Mouse (Mus musculus) midbrain, embryonic 14.5 days (tissue): Measurements from ENCODE around the gene Lrrc8d. TPM values are rescaled to one million over a fixed set of nuclear protein-coding genes. Genes with fewer than 3 reads are reported as not detected.

Experiments used
- ATAC-seq: fragments of 200-750 bp; cut with Nextera tagmentation; 2 replicates; pipeline ENCODE4 v1.8.0; 2017; ENCODE audit warnings: moderate number of reproducible peaks, moderate library complexity; ENCODE audit not compliant: low FRiP score, low TSS enrichment
- DNase-seq: peaks from one replicate; pipeline ENCODE4 v3.0.0-alpha.2; 2015
- H3K27ac ChIP-seq: fragments of 300-500 bp; sonication (generic); replicated peaks from 2 replicates; pipeline ENCODE4 v1.5.1; 2014; ENCODE audit warnings: mild to moderate bottlenecking, low read depth, low read length, moderate library complexity
- H3K27me3 ChIP-seq: fragments of 300-500 bp; sonication (generic); 2 replicates; pipeline ENCODE4 v1.6.1; 2014; ENCODE audit warnings: low read length, control low read depth, mixed read lengths; ENCODE audit not compliant: control insufficient read depth, insufficient read depth
- H3K36me3 ChIP-seq: fragments of 300-500 bp; sonication (generic); 2 replicates; pipeline ENCODE4 v1.6.1; 2014; ENCODE audit warnings: low read length, control low read depth; ENCODE audit not compliant: control insufficient read depth, insufficient read depth
- H3K4me1 ChIP-seq: fragments of 300-500 bp; sonication (generic); 2 replicates; pipeline ENCODE4 v1.6.1; 2014; ENCODE audit warnings: mild to moderate bottlenecking, antibody characterized with exemption, low read length, control low read depth; ENCODE audit not compliant: control insufficient read depth, insufficient read depth
- H3K4me2 ChIP-seq: fragments of 300-500 bp; sonication (generic); 2 replicates; pipeline ENCODE4 v1.6.1; 2014; ENCODE audit warnings: mild to moderate bottlenecking, low read length, moderate library complexity
- H3K4me3 ChIP-seq: fragments of 300-500 bp; sonication (generic); replicated peaks from 2 replicates; pipeline ENCODE4 v1.5.1; 2014; ENCODE audit warnings: low read depth, low read length
- H3K9ac ChIP-seq: fragments of 300-500 bp; sonication (generic); replicated peaks from 2 replicates; pipeline ENCODE4 v1.6.1; 2014; ENCODE audit warnings: mild to moderate bottlenecking, low read length, moderate library complexity
- H3K9me3 ChIP-seq: fragments of 300-500 bp; sonication (generic); 2 replicates; pipeline ENCODE4 v1.6.1; 2016; ENCODE audit warnings: low read length, control low read depth, mixed read lengths; ENCODE audit not compliant: control insufficient read depth
- WGBS: fragments of 180-500 bp; shearing (Covaris S2); extraction: QIAGEN DNeasy Blood & Tissue Kit; methylation state at CpG from one replicate; pipeline ENCODE4 v1.1.7; 2014; 5-methylcytosine and 5-hydroxymethylcytosine counted together
- polyA plus RNA-seq: library from polyadenylated mRNA; unstranded; fragments of >200 nt; fragmentation: Nextera tagmentation; extraction: Ambion mirVana; gene quantifications from 2 replicates; pipeline ENCODE4 v1.2.1, GENCODE M21; 2014

The Lrrc8d gene
- polyA plus RNA-seq, 1 experiment from 2014 or later, result 45.2 TPM

- Histone ChIP-seq H3K4me1 (peaks cover 39% of the 10 kb centered on the region), H3K4me2 (no peak overlapping the region), H3K9me3 (no peaks in the 10 kb centered on the region), H3K9ac (no peak overlapping the region), H3K27ac (no peak overlapping the region), H3K4me3 (no peak overlapping the region), H3K36me3 (no peaks in the 10 kb centered on the region), H3K27me3 (no peaks in the 10 kb centered on the region)
- WGBS, result 72% methylated on average over 10 of the region's 10 CpGs
- no peak for ATAC-seq
- no peak for DNase-seq
These were observed 64.6 kb downstream of the Lrrc8d start for GRCm38 (mm10) chr5:105764369-105764768.

- H3K4me3 ChIP-seq, result no peak overlapping the region
- DNase-seq, result no peak
- no peak overlapping the region for H3K4me2 ChIP-seq
- no peaks in the 10 kb centered on the region for H3K36me3 ChIP-seq
- WGBS, result 86% methylated on average over 4 of the region's 5 CpGs
- H3K9ac ChIP-seq, result no peak overlapping the region
- no peak for ATAC-seq
- peaks cover 39% of the 10 kb centered on the region for H3K4me1 ChIP-seq
- H3K27me3 ChIP-seq, result no peaks in the 10 kb centered on the region
- H3K27ac ChIP-seq, result no peak overlapping the region
- H3K9me3 ChIP-seq, result no peaks in the 10 kb centered on the region
These were observed 65.6 kb downstream of the Lrrc8d start for GRCm38 (mm10) chr5:105765386-105765785.

GRCm38 (mm10) chr5:105776368-105776767, 76.6 kb downstream of the Lrrc8d start:
- H3K27me3 ChIP-seq, result no peaks in the 10 kb centered on the region
- no peak overlapping the region for H3K4me2 ChIP-seq
- ATAC-seq (no peak), DNase-seq (no peak)
- H3K9ac ChIP-seq, result no peak overlapping the region
- H3K4me1 ChIP-seq, result 0 out of 2 replicates have a peak, but pooled peaks cover 9% of the 10 kb centered on the region
- no peaks in the 10 kb centered on the region for H3K9me3 ChIP-seq
- H3K27ac ChIP-seq, result peak overlapping the region; percentile 41
- H3K36me3 ChIP-seq, result no peaks in the 10 kb centered on the region
- WGBS, result 71% methylated on average over 5 of the region's 5 CpGs
- no peak overlapping the region for H3K4me3 ChIP-seq

- 37% methylated on average over 12 of the region's 12 CpGs for WGBS
- no peak for DNase-seq
- no peak for ATAC-seq
- no peaks in the 10 kb centered on the region for H3K9me3 ChIP-seq
- H3K36me3 ChIP-seq, result no peaks in the 10 kb centered on the region
- H3K4me1 ChIP-seq, result 0 out of 2 replicates have a peak, but pooled peaks cover 9% of the 10 kb centered on the region
- no peak overlapping the region for H3K4me2 ChIP-seq
- 0 out of 2 replicates have a peak overlapping the region, but pooled peaks have one; percentile 41 for H3K27ac ChIP-seq
- H3K27me3 ChIP-seq, result no peaks in the 10 kb centered on the region
- no peak overlapping the region for H3K9ac ChIP-seq
- H3K4me3 ChIP-seq, result no peak overlapping the region
These were observed 77.3 kb downstream of the Lrrc8d start for GRCm38 (mm10) chr5:105776978-105777593.

GRCm38 (mm10) chr5:105777645-105778044, 77.9 kb downstream of the Lrrc8d start:
- Histone ChIP-seq H3K27ac (no peak overlapping the region), H3K36me3 (no peaks in the 10 kb centered on the region), H3K9ac (no peak overlapping the region), H3K27me3 (no peaks in the 10 kb centered on the region), H3K4me2 (no peak overlapping the region), H3K4me1 (0 out of 2 replicates have a peak, but pooled peaks cover 9% of the 10 kb centered on the region), H3K9me3 (no peaks in the 10 kb centered on the region), H3K4me3 (no peak overlapping the region)
- WGBS, result 34% methylated on average over 8 of the region's 8 CpGs
- no peak for DNase-seq
- no peak for ATAC-seq

GRCm38 (mm10) chr5:105778189-105778588, 78.4 kb downstream of the Lrrc8d start:
- Histone ChIP-seq H3K9ac (no peak overlapping the region), H3K27me3 (no peaks in the 10 kb centered on the region), H3K9me3 (no peaks in the 10 kb centered on the region), H3K4me1 (0 out of 2 replicates have a peak, but pooled peaks cover 9% of the 10 kb centered on the region), H3K27ac (no peak overlapping the region), H3K36me3 (no peaks in the 10 kb centered on the region), H3K4me3 (no peak overlapping the region), H3K4me2 (no peak overlapping the region)
- no peak for ATAC-seq
- 85% methylated on average over 8 of the region's 8 CpGs for WGBS
- DNase-seq, result no peak

- Histone ChIP-seq H3K27me3 (no peaks in the 10 kb centered on the region), H3K4me2 (no peak overlapping the region), H3K9me3 (no peaks in the 10 kb centered on the region), H3K9ac (no peak overlapping the region), H3K4me1 (0 out of 2 replicates have a peak, but pooled peaks cover 9% of the 10 kb centered on the region), H3K4me3 (no peak overlapping the region), H3K27ac (no peak overlapping the region), H3K36me3 (no peaks in the 10 kb centered on the region)
- 66% methylated on average over 3 of the region's 3 CpGs for WGBS
- DNase-seq (no peak), ATAC-seq (no peak)
These were observed 79.0 kb downstream of the Lrrc8d start for GRCm38 (mm10) chr5:105778723-105779122.

- H3K9me3 ChIP-seq, result no peaks in the 10 kb centered on the region
These were observed 79.6 kb downstream of the Lrrc8d start for GRCm38 (mm10) chr5:105779331-105779730.

GRCm38 (mm10) chr5:105783848-105784247, 84.1 kb downstream of the Lrrc8d start:
- Histone ChIP-seq H3K36me3 (no peaks in the 10 kb centered on the region), H3K27ac (no peak overlapping the region), H3K4me2 (no peak overlapping the region), H3K4me1 (0 out of 2 replicates have a peak, but pooled peaks cover 5% of the 10 kb centered on the region), H3K4me3 (no peak overlapping the region), H3K27me3 (no peaks in the 10 kb centered on the region), H3K9me3 (no peaks in the 10 kb centered on the region), H3K9ac (no peak overlapping the region)
- WGBS, result over 99% methylated on average over 13 of the region's 13 CpGs
- DNase-seq (no peak), ATAC-seq (no peak)

More at GRCm38 (mm10) chr5:105779331-105779730, 79.6 kb downstream of the Lrrc8d start:
- no peak overlapping the region for H3K4me3 ChIP-seq
- DNase-seq (no peak), ATAC-seq (no peak)
- no peaks in the 10 kb centered on the region for H3K27me3 ChIP-seq
- no peak overlapping the region for H3K27ac ChIP-seq
- H3K9ac ChIP-seq, result no peak overlapping the region
- no peak overlapping the region for H3K4me2 ChIP-seq
- no peaks in the 10 kb centered on the region for H3K36me3 ChIP-seq
- 0 out of 2 replicates have a peak, but pooled peaks cover 9% of the 10 kb centered on the region for H3K4me1 ChIP-seq
- 91% methylated on average over 5 of the region's 5 CpGs for WGBS
